Mouse (Mus musculus): ENCODE results near the gene Ms4a18.

DNA sequence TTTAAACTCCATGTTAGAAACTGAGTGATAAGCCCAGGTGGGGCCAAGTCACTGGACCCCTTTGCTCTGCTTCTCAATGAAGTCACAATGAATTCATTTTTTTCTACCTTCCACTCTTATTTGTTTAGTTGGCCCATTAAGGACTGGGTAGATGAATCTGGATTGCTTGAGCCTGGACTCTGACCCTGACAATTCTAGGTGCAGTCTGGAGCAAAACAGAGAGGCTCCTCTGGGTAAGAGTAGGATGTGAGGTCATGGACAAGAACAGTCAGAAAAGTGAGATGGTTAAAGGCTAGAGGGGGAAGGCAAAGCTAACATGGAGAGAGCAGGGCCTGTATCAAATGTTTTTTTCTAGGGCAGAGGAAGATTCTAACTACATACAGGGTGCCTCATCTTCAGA lies 31.6 kb upstream of the Ms4a18 start:
- TF ChIP-seq CTCF (IDR thresholded peaks at IDR 0.05; ENCODE audit: control insufficient read depth, insufficient read depth, insufficient replicate concordance, low read depth, low read length) = no peak
- TF ChIP-seq POLR2A (IDR thresholded peaks at IDR 0.05; ENCODE audit: control insufficient read depth, low read depth, low read length) = no peak
